Mouse (Mus musculus): ENCODE data around the gene Olfr12. TPM values are rescaled to one million over a fixed set of nuclear protein-coding genes. Genes with fewer than 3 reads are reported as not detected.

The Olfr12 gene
- total RNA-seq (2021) = not detected
- long read RNA-seq, experiment 1 = 0 reads
- long read RNA-seq, experiment 2 = 0 reads

GRCm38 (mm10) chr1:92617488-92617887 lies at the start of gene Olfr12:
Gene Olfr12, plus strand, starts transcription at chr1:92617788.
- no peak for DNase-seq
- intact Hi-C loops (cut with DNase I; ENCODE audit: low total_unique reads) = no loop called here

- intact Hi-C loops (cut with DNase I; ENCODE audit: low total_unique reads) = no loop called here
- DNase-seq = no peak
These were observed 46.6 kb upstream of the Olfr12 start, which contains the start of gene Olfr1413 for GRCm38 (mm10) chr1:92571022-92571421. Gene Olfr1413, plus strand, starts transcription at chr1:92571322.

- DNase-seq = no peak
- intact Hi-C loops (cut with DNase I; ENCODE audit: low total_unique reads) = no loop called here
These were observed 32.1 kb upstream of the Olfr12 start, which contains the start of gene Olfr1412 for GRCm38 (mm10) chr1:92585479-92585878. Gene Olfr1412, plus strand, starts transcription at chr1:92585779.

GRCm38 (mm10) chr1:92594111-92594510 lies 23.5 kb upstream of the Olfr12 start, which contains the start of gene Olfr1411:
Gene Olfr1411, plus strand, starts transcription at chr1:92594411.
- no peak for DNase-seq
- intact Hi-C loops (cut with DNase I; ENCODE audit: low total_unique reads) = no loop called here

GRCm38 (mm10) chr1:92596019-92596418 lies 21.6 kb upstream of the Olfr12 start:
- intact Hi-C loops (cut with DNase I; ENCODE audit: low total_unique reads) = no loop called here

GRCm38 (mm10) chr1:92605482-92605881 lies 12.1 kb upstream of the Olfr12 start, which contains the start of gene Olfr1410:
Gene Olfr1410, plus strand, starts transcription at chr1:92605782.
- intact Hi-C loops (cut with DNase I; ENCODE audit: low total_unique reads) = loop anchor here (5.0 kb wide), 1 partner anchor 83 kb away; no protein-coding TSS in a partner anchor
- DNase-seq = no peak

More at GRCm38 (mm10) chr1:92596019-92596418, 21.6 kb upstream of the Olfr12 start:
- DNase-seq = no peak

GRCm38 (mm10) chr1:92607711-92608110 lies 9.9 kb upstream of the Olfr12 start:
- intact Hi-C loops (cut with DNase I; ENCODE audit: low total_unique reads) = loop anchor here (5.0 kb wide), 1 partner anchor 85 kb away; no protein-coding TSS in a partner anchor
- no peak for DNase-seq

GRCm38 (mm10) chr1:92611008-92611407 lies 6.6 kb upstream of the Olfr12 start:
- intact Hi-C loops (cut with DNase I; ENCODE audit: low total_unique reads) = no loop called here

GRCm38 (mm10) chr1:92613175-92613574 lies 4.4 kb upstream of the Olfr12 start:
- DNase-seq = no peak
- intact Hi-C loops (cut with DNase I; ENCODE audit: low total_unique reads) = no loop called here

More at GRCm38 (mm10) chr1:92611008-92611407, 6.6 kb upstream of the Olfr12 start:
- DNase-seq = peak; percentile 20

GRCm38 (mm10) chr1:92614516-92614915 lies 3.1 kb upstream of the Olfr12 start:
- no peak for DNase-seq

GRCm38 (mm10) chr1:92616046-92616445 lies 1.5 kb upstream of the Olfr12 start:
- intact Hi-C loops (cut with DNase I; ENCODE audit: low total_unique reads) = no loop called here
- DNase-seq = no peak

More at GRCm38 (mm10) chr1:92614516-92614915, 3.1 kb upstream of the Olfr12 start:
- intact Hi-C loops (cut with DNase I; ENCODE audit: low total_unique reads) = no loop called here

GRCm38 (mm10) chr1:92618360-92618759 lies 772 bp downstream of the Olfr12 start:
- DNase-seq = no peak
- intact Hi-C loops (cut with DNase I; ENCODE audit: low total_unique reads) = no loop called here

- intact Hi-C loops (cut with DNase I; ENCODE audit: low total_unique reads) = no loop called here
- no peak for DNase-seq
These were observed 10.6 kb downstream of the Olfr12 start for GRCm38 (mm10) chr1:92628227-92628626.

GRCm38 (mm10) chr1:92632196-92632595 lies 14.6 kb downstream of the Olfr12 start:
- intact Hi-C loops (cut with DNase I; ENCODE audit: low total_unique reads) = no loop called here
- DNase-seq = no peak

GRCm38 (mm10) chr1:92632948-92633347 lies 15.4 kb downstream of the Olfr12 start:
- intact Hi-C loops (cut with DNase I; ENCODE audit: low total_unique reads) = no loop called here
- DNase-seq = no peak

GRCm38 (mm10) chr1:92633726-92634125 lies 16.1 kb downstream of the Olfr12 start:
- intact Hi-C loops (cut with DNase I; ENCODE audit: low total_unique reads) = no loop called here
- no peak for DNase-seq

- no peak for DNase-seq
- intact Hi-C loops (cut with DNase I; ENCODE audit: low total_unique reads) = no loop called here
These were observed 17.0 kb downstream of the Olfr12 start for GRCm38 (mm10) chr1:92634569-92634968.

GRCm38 (mm10) chr1:92634976-92635599 lies 17.5 kb downstream of the Olfr12 start:
- intact Hi-C loops (cut with DNase I; ENCODE audit: low total_unique reads) = no loop called here
- no peak for DNase-seq

GRCm38 (mm10) chr1:92636015-92636414 lies 18.4 kb downstream of the Olfr12 start:
- intact Hi-C loops (cut with DNase I; ENCODE audit: low total_unique reads) = no loop called here
- no peak for DNase-seq

GRCm38 (mm10) chr1:92636676-92637075 lies 19.1 kb downstream of the Olfr12 start:
- intact Hi-C loops (cut with DNase I; ENCODE audit: low total_unique reads) = no loop called here
- DNase-seq = no peak

GRCm38 (mm10) chr1:92637501-92638172 lies 20.0 kb downstream of the Olfr12 start:
- no peak for DNase-seq
- intact Hi-C loops (cut with DNase I; ENCODE audit: low total_unique reads) = no loop called here
